Mouse (Mus musculus) frontal cortex, postnatal 10 days (tissue): Measurements from ENCODE around the gene Isg20l2.
A peak's percentile ranks its signal among the peaks of the same experiment; 100 is the strongest.

Experiments
- DNase-seq, 2 experiments: peaks; one replicate each; pipeline ENCODE4 v3.0.0; 2022; ENCODE audit warnings: low spot score in 2 of 2, mixed read lengths in 1 of 2

The Isg20l2 gene

GRCm38 (mm10) chr3:87947056-87947810 is 17.1 kb downstream of the Isg20l2 start:
- DNase-seq, result no peak

DNA sequence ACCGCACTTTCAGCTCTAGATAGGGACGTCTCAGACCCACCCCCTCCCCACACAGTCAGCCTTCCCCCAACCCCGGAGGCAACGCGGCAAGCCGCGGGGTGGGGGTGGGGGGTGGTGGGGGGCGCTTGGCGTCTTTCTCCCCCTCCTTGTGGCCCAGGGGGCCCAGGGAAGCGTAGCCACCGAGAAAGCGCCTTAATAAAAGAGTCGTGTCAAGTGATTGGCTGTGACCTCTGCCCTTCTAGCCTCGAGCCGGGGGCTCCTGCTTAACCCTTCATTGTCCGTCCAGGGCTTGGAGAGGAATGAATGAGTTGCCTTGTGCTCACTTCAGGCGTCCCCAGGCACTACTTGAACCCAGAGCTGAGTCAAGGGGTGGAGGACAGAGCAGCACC is 17.7 kb downstream of the Isg20l2 start:
- no peak for DNase-seq

GRCm38 (mm10) chr3:87948378-87949265 is 18.5 kb downstream of the Isg20l2 start, which contains the start of gene Crabp2:
TSS of gene Crabp2 (plus strand) at chr3:87948666.
- no peak for DNase-seq

- DNase-seq, result no peak
Measured at GRCm38 (mm10) chr3:87949266-87949954, 19.3 kb downstream of the Isg20l2 start.

- DNase-seq, result no peak
Measured at GRCm38 (mm10) chr3:87949955-87950515, 19.9 kb downstream of the Isg20l2 start.

- DNase-seq, result no peak
Measured at GRCm38 (mm10) chr3:87951946-87952345, 21.8 kb downstream of the Isg20l2 start.

DNA sequence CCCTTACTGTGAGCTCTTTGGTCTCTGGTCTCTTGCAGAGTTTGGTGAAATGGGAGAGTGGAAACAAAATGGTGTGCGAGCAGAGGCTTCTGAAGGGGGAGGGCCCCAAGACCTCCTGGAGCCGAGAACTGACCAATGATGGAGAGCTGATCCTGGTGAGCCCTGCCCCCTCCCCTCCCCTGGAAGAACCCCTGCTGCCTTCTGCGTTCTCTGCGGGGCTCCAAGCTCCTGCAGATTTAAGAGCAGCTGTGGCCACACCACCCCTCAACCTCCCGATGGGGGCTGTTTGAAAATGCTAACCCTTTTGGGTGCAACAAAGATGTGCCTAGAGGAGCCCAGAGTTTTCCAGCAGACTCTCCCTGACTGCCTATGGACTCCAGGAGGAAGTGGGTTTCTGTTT is 22.3 kb downstream of the Isg20l2 start:
- DNase-seq, result no peak

DNA sequence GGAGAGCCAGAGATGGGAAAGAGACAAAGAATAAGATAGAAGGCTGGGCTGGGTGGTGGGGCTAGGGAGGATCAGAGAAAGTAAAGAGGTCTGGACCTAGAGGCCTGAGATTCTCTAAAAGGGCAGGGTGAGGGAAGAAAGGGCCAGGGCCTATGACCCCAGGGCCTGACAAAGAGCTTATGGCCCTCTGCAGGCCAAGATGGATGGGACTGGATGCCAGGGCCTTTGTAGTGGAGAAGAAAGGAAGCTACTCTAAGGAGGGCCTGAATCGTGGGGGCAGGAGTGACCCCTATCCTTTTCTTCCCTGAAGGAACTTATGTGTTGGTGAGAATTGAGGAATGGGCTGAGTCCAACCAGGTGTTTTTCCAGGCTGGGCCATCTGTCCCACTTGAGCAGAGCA is 27.9 kb downstream of the Isg20l2 start:
- no peak for DNase-seq

DNA sequence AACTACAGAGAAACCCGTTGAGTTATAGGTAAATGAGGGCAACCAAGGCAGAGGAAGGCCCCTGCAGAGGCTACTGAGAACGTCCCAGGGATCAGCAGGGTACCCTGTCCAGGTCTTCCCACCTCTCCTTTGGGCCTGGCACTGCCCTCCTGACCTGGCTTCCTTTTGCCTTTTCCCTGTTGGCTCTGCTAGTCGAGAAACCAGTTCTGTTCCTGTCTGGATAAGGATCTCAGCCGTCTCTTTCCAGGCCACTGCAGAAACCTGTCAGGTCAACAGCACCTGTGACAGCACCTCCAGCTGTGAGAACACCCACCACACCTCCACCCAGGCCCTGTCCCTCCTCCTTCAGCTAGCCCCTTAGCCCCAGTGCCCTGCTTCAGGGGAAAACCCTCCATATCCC is 28.4 kb downstream of the Isg20l2 start:
- DNase-seq, result no peak

DNA sequence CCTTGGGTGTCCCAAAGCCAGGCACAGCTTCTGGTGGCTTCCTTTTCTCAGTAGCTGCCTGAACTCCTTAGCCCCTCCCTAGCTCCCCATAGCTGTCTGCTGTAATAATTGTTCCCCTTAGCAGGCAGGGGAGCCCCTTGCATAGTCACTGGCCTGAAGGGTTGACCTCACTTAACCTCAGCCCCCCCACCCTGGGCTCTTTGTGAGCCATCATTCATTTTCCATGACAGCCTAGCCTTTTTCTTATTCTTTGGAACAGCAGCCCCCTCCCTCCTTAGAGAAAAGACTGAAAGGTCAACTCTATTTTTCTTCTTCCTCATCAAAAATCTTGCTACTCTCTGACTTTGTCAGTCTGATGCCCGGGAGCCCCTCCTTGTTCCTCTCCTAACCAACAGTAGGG is 28.9 kb downstream of the Isg20l2 start:
- DNase-seq, result no peak

GRCm38 (mm10) chr3:87959371-87959770 is 29.3 kb downstream of the Isg20l2 start:
- no peak for DNase-seq

GRCm38 (mm10) chr3:87960191-87960585 is 30.1 kb downstream of the Isg20l2 start:
- DNase-seq, result no peak

- DNase-seq, result peak; percentile 77 to 83
Measured at GRCm38 (mm10) chr3:87960586-87961191, 30.6 kb downstream of the Isg20l2 start.

DNA sequence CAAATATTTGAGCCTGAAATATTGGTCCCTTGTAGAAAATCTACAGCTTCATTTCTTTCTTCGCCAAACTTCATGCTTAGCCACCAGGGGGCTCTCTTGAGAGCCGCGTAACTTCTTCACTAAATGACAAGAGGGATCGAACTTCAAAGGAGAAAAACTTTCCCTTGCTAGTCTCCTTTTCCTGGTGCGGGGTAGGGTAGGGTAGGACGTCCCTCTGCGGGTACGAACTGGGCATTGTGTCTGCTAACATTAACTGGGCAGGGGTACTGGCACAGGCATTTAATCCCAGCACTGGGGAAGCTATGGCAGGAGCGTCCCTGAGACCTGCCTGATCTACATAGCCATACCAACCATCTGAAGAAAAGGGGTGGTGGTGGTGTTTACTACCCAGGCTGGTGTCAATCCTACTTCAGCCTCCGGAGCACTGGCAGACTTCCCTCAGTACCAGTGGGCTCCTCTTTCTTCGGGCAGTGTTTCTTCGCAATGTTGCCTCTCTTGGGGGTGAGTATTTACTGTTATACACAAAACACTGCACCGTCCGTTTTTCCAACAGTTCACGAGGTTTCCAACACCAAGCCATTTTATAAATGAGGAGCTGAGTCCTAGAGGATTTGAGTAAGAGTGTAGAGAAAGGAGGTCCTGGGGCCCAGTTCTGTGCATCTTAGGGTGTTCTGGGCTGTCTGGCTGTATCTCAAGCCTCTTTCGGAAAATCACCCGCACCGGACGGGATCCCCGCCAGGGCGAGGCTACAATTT is 40.2 kb downstream of the Isg20l2 start:
- peak in 1 of 2 experiments; percentile 41 for DNase-seq

GRCm38 (mm10) chr3:87970939-87971488 is 40.9 kb downstream of the Isg20l2 start, which contains the start of gene Nes:
TSS of gene Nes (plus strand) at chr3:87971078.
- DNase-seq, result peak in 1 of 2 experiments; percentile 41

DNA sequence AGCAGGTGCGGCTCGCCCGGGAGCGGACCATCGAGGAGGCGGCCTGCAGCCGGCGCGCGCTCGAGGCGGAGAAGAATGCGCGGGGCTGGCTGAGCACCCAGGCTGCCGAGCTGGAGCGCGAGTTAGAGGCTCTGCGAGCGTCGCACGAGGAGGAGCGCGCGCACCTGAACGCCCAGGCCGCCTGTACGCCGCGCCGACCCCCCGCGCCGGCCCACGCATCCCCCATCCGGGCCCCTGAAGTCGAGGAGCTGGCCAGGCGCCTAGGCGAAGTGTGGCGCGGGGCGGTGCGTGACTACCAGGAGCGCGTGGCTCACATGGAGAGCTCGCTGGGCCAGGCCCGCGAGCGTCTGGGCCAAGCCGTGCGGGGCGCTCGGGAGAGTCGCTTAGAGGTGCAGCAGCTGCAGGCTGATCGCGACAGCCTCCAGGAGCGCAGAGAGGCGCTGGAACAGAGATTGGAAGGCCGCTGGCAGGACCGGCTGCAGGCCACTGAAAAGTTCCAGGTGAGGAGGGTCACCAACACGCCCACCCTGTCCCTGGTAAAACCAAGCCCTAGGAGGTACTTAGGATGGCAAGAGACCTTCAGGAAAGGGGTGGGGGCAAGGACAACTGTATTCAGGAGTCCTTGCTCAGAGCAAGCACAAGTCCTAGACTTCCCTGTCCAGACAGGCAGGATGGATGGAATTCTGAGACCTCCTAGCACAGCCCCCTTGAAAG is 41.5 kb downstream of the Isg20l2 start:
- DNase-seq, result no peak

- DNase-seq, result no peak
Measured at GRCm38 (mm10) chr3:87972203-87972664, 42.1 kb downstream of the Isg20l2 start.

GRCm38 (mm10) chr3:87972776-87973175 is 42.7 kb downstream of the Isg20l2 start:
- no peak for DNase-seq

DNA sequence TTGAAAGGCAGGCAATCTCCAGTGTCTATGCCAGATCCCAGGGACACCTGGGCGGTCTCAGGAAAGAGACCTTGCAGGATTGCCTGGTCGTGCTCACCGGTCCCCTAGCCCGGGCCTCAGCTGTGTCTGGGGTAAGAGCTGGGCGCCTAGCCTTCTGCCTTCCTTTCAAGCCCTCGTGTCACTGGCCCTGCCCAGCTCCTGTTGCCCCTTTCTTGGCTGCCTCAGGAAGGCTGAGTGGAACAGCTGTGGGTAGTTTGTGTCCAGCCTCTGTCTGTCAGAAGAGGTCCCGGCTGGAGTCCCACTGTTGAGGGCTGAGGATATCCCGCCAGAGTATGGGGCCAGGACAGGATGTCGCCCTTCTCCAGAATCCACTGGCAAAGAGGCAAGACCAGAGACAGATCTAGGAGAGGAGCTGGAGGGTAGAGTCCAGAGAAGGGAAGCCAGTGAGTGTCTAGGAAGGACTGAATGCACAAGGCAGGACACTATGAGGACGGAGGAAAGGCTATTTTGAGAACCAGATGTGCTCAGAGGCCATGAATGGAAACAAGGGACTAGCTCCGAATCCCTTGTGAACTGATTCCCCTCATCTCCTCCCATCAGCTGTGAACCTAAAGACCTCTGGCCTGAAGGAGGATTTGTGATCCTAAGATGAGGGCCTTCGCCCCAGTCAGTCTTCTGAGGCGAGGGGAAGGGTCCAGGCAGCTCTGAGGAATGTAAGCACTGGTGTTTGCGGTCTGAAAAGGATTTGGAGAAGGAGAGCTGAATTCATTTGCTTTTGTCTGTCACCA is 43.7 kb downstream of the Isg20l2 start:
- DNase-seq, result no peak
